Mouse (Mus musculus): Measurements from ENCODE around the gene Gm37240. TPM values are rescaled to one million over a fixed set of nuclear protein-coding genes. Genes with fewer than 3 reads are reported as not detected.

Gene Gm37240
- total and polyA plus RNA-seq, 2 experiments from 2014 or later = 0.43 to 1.9 TPM

DNA sequence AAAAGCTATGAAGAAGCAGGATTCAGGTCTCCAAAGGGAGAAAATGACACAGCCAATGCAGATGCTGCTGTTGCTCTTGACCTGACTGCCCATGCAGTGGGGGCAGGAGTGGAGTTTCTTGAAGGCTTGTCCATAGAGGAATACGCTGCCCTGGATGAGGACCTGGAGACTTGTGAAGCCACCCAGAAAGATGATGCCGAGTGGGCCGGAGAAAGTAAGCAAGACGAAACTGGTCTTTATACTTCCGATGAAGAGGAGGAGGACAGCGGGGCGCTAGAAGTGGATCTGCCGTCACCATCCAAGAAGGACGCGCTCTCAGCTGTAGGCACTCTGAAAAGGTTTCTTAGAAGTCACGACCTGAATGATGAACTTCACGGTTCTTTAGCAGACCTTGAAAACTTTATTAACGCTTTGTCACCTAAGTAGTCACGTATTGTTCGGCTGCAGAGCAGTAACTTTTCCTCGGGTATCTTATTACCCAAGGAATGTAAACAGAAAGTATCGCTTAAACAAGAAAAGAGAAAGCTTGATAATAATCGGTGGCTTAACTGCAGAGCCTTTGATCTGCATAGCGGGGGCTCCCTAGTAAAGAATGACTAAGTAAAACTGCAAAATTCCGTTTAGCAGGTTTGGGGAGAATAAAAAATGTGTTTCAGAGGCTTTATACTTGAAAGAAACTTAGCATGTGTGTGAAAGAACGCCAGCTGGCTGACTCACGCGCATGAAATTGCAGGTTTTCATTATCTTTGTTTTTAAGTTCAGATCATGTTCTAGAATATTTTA is 1292.2 kb downstream of the Gm37240 start:
- Histone ChIP-seq H3K36me3 (ENCODE audit: insufficient read depth, low read length) (no peaks in the 10 kb centered on the region), H3K27ac (ENCODE audit: low read depth, low read length) (no peak overlapping the region), H3K4me2 (ENCODE audit: low read depth, low read length, poor library complexity, severe bottlenecking) (peak overlapping the region; percentile 46), H3K4me1 (ENCODE audit: insufficient read depth, low read length) (no peaks in the 10 kb centered on the region), H3K4me3 (ENCODE audit: low read depth, low read length) (peak overlapping the region; percentile 5; the same call in 1 of the 2 replicates), H3K27me3 (ENCODE audit: insufficient read depth, low read length) (no peaks in the 10 kb centered on the region), H3K9me3 (ENCODE audit: low read length) (no peaks in the 10 kb centered on the region), H3K9ac (replicated peaks; ENCODE audit: low read length, poor library complexity, severe bottlenecking) (no peak overlapping the region)
- DNase-seq (ENCODE audit: low spot score) (no peak), ATAC-seq (ENCODE audit: low FRiP score) (no peak)
- 5% methylated on average over 23 of the region's 23 CpGs for WGBS
- no peak for TF ChIP-seq CTCF (IDR thresholded peaks at IDR 0.05)

DNA sequence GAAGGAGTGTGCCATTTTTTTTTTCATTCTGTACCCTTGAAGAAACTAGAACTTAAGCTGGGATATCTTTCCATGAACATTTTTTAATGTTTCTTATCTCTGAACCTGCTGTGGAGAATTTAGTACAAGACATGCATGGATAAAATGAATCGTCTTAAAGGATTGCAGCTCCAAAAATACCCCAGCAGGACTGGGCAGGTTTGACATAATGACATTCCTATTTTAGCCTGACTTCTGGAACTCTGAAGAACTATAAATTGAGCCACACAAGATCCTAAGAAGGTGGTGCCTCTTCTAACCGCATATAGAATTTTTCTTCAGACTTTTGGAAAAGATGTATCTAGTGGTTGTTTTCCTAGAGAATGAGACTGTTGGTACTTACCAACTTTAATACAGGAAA is 1294.0 kb downstream of the Gm37240 start, which contains the start of gene Tigd4:
Gene Tigd4 (plus strand): TSS at position 301 of the 400 bp plus-strand sequence.
- WGBS = 89% methylated on average over 2 of the region's 2 CpGs
- no peaks in the 10 kb centered on the region for H3K27me3 ChIP-seq (ENCODE audit: insufficient read depth, low read length)

DNA sequence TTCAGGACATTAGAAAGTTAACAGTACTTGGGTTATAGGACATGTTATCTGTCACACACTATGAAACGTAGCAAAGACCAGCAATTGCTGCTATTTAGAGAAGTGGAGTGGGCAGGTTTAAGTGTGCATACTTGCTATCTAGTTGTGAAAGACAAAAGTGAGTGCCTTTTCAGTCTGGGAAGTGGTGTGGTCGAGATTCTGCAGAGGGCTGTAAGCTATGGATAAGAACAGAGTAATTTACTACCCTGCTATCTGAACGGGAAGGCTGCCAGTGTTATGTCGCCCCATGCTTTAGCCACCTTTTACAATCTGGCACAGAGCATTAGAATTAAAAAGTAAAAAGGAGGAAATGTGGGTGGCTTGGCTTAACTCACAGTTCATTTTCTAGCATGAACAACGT is 1300.6 kb downstream of the Gm37240 start:
- no peaks in the 10 kb centered on the region for H3K9me3 ChIP-seq (ENCODE audit: low read length)
- H3K4me1 ChIP-seq (ENCODE audit: insufficient read depth, low read length) = peaks cover 3% of the 10 kb centered on the region; the same call in 1 of the 2 replicates
- no peak overlapping the region for H3K4me2 ChIP-seq (ENCODE audit: low read depth, low read length, poor library complexity, severe bottlenecking)
- 67% methylated on average over 5 of the region's 5 CpGs for WGBS
- no peak overlapping the region for H3K27ac ChIP-seq (ENCODE audit: low read depth, low read length)
- no peak for DNase-seq (ENCODE audit: low spot score)
- H3K9ac ChIP-seq (replicated peaks; ENCODE audit: low read length, poor library complexity, severe bottlenecking) = no peak overlapping the region
- no peak for TF ChIP-seq CTCF (IDR thresholded peaks at IDR 0.05)
- ATAC-seq (ENCODE audit: low FRiP score) = no peak
- no peaks in the 10 kb centered on the region for H3K27me3 ChIP-seq (ENCODE audit: insufficient read depth, low read length)
- no peak overlapping the region for H3K4me3 ChIP-seq (ENCODE audit: low read depth, low read length)
- H3K36me3 ChIP-seq (ENCODE audit: insufficient read depth, low read length) = no peaks in the 10 kb centered on the region

More for the DNA sequence above, 1294.0 kb downstream of the Gm37240 start, which contains the start of gene Tigd4:
- ATAC-seq (ENCODE audit: low FRiP score) (no peak), DNase-seq (ENCODE audit: low spot score) (no peak)
- Histone ChIP-seq H3K4me1 (ENCODE audit: insufficient read depth, low read length) (no peaks in the 10 kb centered on the region), H3K27ac (ENCODE audit: low read depth, low read length) (no peak within 1 kb of the TSS), H3K9me3 (ENCODE audit: low read length) (no peaks in the 10 kb centered on the region), H3K9ac (replicated peaks; ENCODE audit: low read length, poor library complexity, severe bottlenecking) (no peak within 1 kb of the TSS), H3K4me2 (ENCODE audit: low read depth, low read length, poor library complexity, severe bottlenecking) (no peak within 1 kb of the TSS), H3K36me3 (ENCODE audit: insufficient read depth, low read length) (no peaks in the 10 kb centered on the region), H3K4me3 (ENCODE audit: low read depth, low read length) (no peak within 1 kb of the TSS)
- TF ChIP-seq CTCF (IDR thresholded peaks at IDR 0.05) = no peak

DNA sequence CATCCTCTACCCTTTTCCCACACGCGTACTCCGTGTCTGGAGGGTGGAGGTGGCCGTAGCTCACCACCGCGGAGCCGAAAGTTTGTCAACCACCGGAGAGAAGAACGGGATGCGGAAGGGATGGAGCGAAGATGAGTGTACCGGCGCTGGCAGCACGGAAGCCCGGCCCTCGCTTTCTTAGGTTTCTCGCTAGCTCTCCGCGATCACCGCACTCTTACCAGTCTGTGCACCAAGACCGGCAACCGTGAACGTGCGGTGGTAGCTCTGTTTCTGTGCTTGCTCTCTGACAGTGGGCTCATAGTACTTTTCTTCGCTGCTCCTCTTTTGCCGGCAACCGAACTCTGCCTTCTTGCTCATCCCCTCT is 1304.4 kb downstream of the Gm37240 start:
- ATAC-seq (ENCODE audit: low FRiP score) (peak; percentile 70), DNase-seq (ENCODE audit: low spot score) (no peak)
- Histone ChIP-seq H3K27me3 (ENCODE audit: insufficient read depth, low read length) (no peaks in the 10 kb centered on the region), H3K27ac (ENCODE audit: low read depth, low read length) (peak overlapping the region; percentile 80), H3K4me1 (ENCODE audit: insufficient read depth, low read length) (peaks cover 7% of the 10 kb centered on the region; the same call in 1 of the 2 replicates), H3K4me3 (ENCODE audit: low read depth, low read length) (peak overlapping the region; percentile 60), H3K4me2 (ENCODE audit: low read depth, low read length, poor library complexity, severe bottlenecking) (peak overlapping the region; percentile 84), H3K36me3 (ENCODE audit: insufficient read depth, low read length) (no peaks in the 10 kb centered on the region), H3K9me3 (ENCODE audit: low read length) (no peaks in the 10 kb centered on the region), H3K9ac (replicated peaks; ENCODE audit: low read length, poor library complexity, severe bottlenecking) (peak overlapping the region; percentile 53)
- 0% methylated on average over 27 of the region's 27 CpGs for WGBS
- TF ChIP-seq CTCF (IDR thresholded peaks at IDR 0.05) = no peak

DNA sequence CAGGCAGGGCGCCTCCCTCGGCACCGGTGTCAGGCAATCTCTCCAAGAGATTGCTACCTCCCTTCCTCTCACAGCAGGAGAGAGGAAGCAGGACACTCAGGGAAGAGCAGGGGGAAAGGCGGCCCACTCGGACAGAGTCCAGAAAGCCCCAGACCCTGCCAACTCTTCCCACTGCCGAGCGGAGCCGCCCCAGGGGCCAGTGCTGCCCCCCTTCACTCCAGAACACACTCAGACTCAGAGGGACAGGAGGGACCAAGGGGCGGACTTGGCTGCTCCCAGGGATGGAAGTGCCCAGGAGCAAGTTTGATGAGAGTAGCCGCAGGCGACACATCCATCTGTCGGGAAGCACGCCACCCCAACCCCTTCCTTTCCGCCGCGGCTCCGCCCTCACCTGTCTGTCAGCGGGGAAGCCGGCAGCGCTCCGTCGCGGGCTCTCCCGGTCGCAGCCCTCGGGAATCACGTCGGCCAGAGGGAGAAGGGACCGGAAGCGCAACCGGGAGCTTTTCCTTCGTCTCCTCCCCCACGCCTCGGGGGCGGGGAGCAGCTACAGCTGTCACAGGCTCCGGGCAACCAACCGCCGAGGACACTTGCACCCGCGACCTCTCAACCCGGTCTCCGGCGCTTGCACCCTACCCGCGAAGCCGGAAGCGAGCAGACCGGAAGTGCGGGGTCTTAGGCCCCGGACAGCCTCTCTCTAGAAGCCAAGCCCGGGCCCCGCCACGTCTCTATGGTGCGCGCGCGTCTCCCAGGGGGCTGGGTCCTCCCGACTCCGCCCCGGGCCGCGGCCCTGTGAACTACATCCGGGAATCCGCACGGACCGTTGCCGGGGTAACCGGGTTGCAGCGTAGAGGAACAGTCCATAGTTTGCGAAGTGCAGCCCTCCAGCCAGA is 1305.0 kb downstream of the Gm37240 start, which contains the start of gene Arfip1:
Gene Arfip1 (minus strand): TSS at position 603 of the 890 bp plus-strand sequence.
- H3K4me1 ChIP-seq (ENCODE audit: insufficient read depth, low read length) = peaks cover 7% of the 10 kb centered on the region; the same call in 1 of the 2 replicates
- no peaks in the 10 kb centered on the region for H3K9me3 ChIP-seq (ENCODE audit: low read length)
- H3K36me3 ChIP-seq (ENCODE audit: insufficient read depth, low read length) = no peaks in the 10 kb centered on the region
- peak within 1 kb of the TSS; percentile 84 for H3K4me2 ChIP-seq (ENCODE audit: low read depth, low read length, poor library complexity, severe bottlenecking)
- DNase-seq (ENCODE audit: low spot score) (peak; percentile 98), ATAC-seq (ENCODE audit: low FRiP score) (peak; percentile 99)
- TF ChIP-seq CTCF (IDR thresholded peaks at IDR 0.05) = peak; percentile 1; the same call in 1 of the 2 replicates
- WGBS = under 1% methylated on average over 62 of the region's 70 CpGs
- peak within 1 kb of the TSS; percentile 60 for H3K4me3 ChIP-seq (ENCODE audit: low read depth, low read length)
- H3K27me3 ChIP-seq (ENCODE audit: insufficient read depth, low read length) = no peaks in the 10 kb centered on the region
- H3K27ac ChIP-seq (ENCODE audit: low read depth, low read length) = peak within 1 kb of the TSS; percentile 80
- H3K9ac ChIP-seq (replicated peaks; ENCODE audit: low read length, poor library complexity, severe bottlenecking) = peak within 1 kb of the TSS; percentile 53

All from midbrain, postnatal 0 days (tissue).